Mouse (Mus musculus) embryonic fibroblast, embryonic 13.5 days (primary cell): ENCODE data around the gene Lrrc9.

Experiments used
- CTCF ChIP-seq: IDR thresholded peaks from 2 replicates; pipeline ENCODE4 v1.5.1; 2011; ENCODE audit warnings: mild to moderate bottlenecking, control low read depth, low read length, moderate library complexity, borderline replicate concordance; ENCODE audit not compliant: insufficient read depth
- POLR2A ChIP-seq: IDR thresholded peaks from 2 replicates; pipeline ENCODE4 v1.6.1; 2011; ENCODE audit warnings: low read depth, mild to moderate bottlenecking, control low read depth, low read length, moderate library complexity

DNA sequence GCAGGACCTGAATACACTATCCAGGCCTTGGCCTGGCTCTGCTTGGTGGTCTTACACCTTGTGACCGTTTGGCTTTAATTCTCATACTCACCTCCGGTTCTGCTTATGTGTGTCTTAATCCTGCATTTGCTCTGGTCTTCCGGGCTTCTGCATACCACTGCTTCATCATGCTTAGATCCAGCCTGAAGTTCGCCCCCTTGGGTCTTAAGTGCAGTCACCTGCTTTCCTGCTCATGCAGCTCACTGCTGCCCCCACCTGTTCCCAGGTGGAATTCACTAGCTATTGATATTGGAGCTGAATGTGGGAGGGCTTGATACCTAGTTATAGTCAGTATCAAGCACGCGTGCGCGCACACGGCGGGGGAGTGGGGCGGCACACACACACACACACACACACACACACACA is 13.9 kb upstream of the Lrrc9 start:
- no peak for TF ChIP-seq POLR2A
- TF ChIP-seq CTCF = peak; percentile 69; the same call in 1 of the 2 replicates
